Comparison of ENCODE assay signal across 17 mouse cellular contexts in genomic region chr17:87372189-87372588, GRCm38 (mm10). TPM values are rescaled to one million over a fixed set of nuclear protein-coding genes. Genes with fewer than 3 reads are reported as not detected.
DNase-seq lines count a peak whose midpoint lies in the region; ATAC-seq and TF ChIP-seq lines count a peak whose summit lies in the region.
"Had no signal": no experiment of that assay in that cellular context is flagged by ENCODE, and none has a peak within 500 bp of the region (broad histone marks: within the 10 kb centered on the region; RNA-seq: fewer than 3 reads in every experiment).

No protein-coding gene starts in this region.

- no peaks in the 10 kb centered on the region for H3K27me3 ChIP-seq in forebrain, embryonic 13.5 days
- no peaks in the 10 kb centered on the region for H3K27me3 ChIP-seq in forebrain, embryonic 12.5 days
- no peaks in the 10 kb centered on the region for H3K27me3 ChIP-seq in hindbrain, embryonic 16.5 days (replicated peaks; ENCODE audit: control insufficient read depth, insufficient read depth, low read length)
- H3K27me3 ChIP-seq in midbrain, postnatal 0 days (ENCODE audit: insufficient read depth, low read length), result no peaks in the 10 kb centered on the region

- H3K9me3 ChIP-seq in forebrain, embryonic 13.5 days (replicated peaks), result no peaks in the 10 kb centered on the region
- H3K9me3 ChIP-seq in forebrain, embryonic 12.5 days, result no peaks in the 10 kb centered on the region
- H3K9me3 ChIP-seq in hindbrain, embryonic 16.5 days (ENCODE audit: control insufficient read depth, low read length), result no peaks in the 10 kb centered on the region
- H3K9me3 ChIP-seq in midbrain, postnatal 0 days (ENCODE audit: low read length), result no peaks in the 10 kb centered on the region
- H3K9me3 ChIP-seq: limb, embryonic 12.5 days had no signal

- peak; percentile 54 for DNase-seq in left cerebral cortex, adult 11 months (ENCODE audit: low spot score)
- no peak for DNase-seq in left cerebral cortex, postnatal 4 days
- peak; percentile 67 for DNase-seq in midbrain, postnatal 0 days (ENCODE audit: low spot score)
- DNase-seq in thymus, postnatal 10 days (ENCODE audit: low spot score in 2 of 2), result no peak
- DNase-seq in c-Kit-positive CD71-positive TER-119-positive erythroid progenitor cells, embryonic 14.5 days (ENCODE audit: low spot score), result no peak
- DNase-seq: adrenal gland, adult 8-10 months; gastrocnemius, postnatal 10 days; lung, adult 18-20 months; retina, postnatal 1 day; thymus, postnatal 14 days had no signal

- H3K27ac ChIP-seq in forebrain, embryonic 13.5 days, result peak overlapping the region; percentile 58; the same call in 1 of the 2 replicates
- H3K27ac ChIP-seq in forebrain, embryonic 12.5 days, result no peak overlapping the region
- H3K27ac ChIP-seq in hindbrain, embryonic 16.5 days (ENCODE audit: low read depth, low read length), result peak overlapping the region; percentile 69
- H3K27ac ChIP-seq in midbrain, postnatal 0 days (ENCODE audit: low read depth, low read length), result peak overlapping the region; percentile 77
- H3K27ac ChIP-seq: limb, embryonic 12.5 days had no signal

- H3K4me1 ChIP-seq in forebrain, embryonic 13.5 days, result peaks cover 40% of the 10 kb centered on the region
- peaks cover 32% of the 10 kb centered on the region for H3K4me1 ChIP-seq in forebrain, embryonic 12.5 days
- peaks cover 26% of the 10 kb centered on the region for H3K4me1 ChIP-seq in hindbrain, embryonic 16.5 days (ENCODE audit: control insufficient read depth, insufficient read depth, low read depth, low read length)
- H3K4me1 ChIP-seq in midbrain, postnatal 0 days (ENCODE audit: insufficient read depth, low read length), result peaks cover 21% of the 10 kb centered on the region

- no peak overlapping the region for H3K4me2 ChIP-seq in forebrain, embryonic 13.5 days
- no peak overlapping the region for H3K4me2 ChIP-seq in forebrain, embryonic 12.5 days
- H3K4me2 ChIP-seq in hindbrain, embryonic 16.5 days (ENCODE audit: low read length), result no peak overlapping the region
- H3K4me2 ChIP-seq in midbrain, postnatal 0 days (ENCODE audit: low read depth, low read length, poor library complexity, severe bottlenecking), result no peak overlapping the region
- H3K4me2 ChIP-seq: heart, embryonic 11.5 days; limb, embryonic 12.5 days had no signal

- H3K9ac ChIP-seq in forebrain, embryonic 13.5 days, result no peak overlapping the region
- no peak overlapping the region for H3K9ac ChIP-seq in forebrain, embryonic 12.5 days
- H3K9ac ChIP-seq in hindbrain, embryonic 16.5 days (ENCODE audit: low read depth, low read length), result no peak overlapping the region
- H3K9ac ChIP-seq in midbrain, postnatal 0 days (replicated peaks; ENCODE audit: low read length, poor library complexity, severe bottlenecking), result no peak overlapping the region
- H3K9ac ChIP-seq: limb, embryonic 12.5 days had no signal

- H3K36me3 ChIP-seq in forebrain, embryonic 13.5 days (ENCODE audit: poor library complexity, severe bottlenecking), result no peaks in the 10 kb centered on the region
- H3K36me3 ChIP-seq in forebrain, embryonic 12.5 days (replicated peaks), result no peaks in the 10 kb centered on the region
- H3K36me3 ChIP-seq in hindbrain, embryonic 16.5 days (ENCODE audit: control insufficient read depth, insufficient read depth, low read length), result no peaks in the 10 kb centered on the region
- H3K36me3 ChIP-seq in midbrain, postnatal 0 days (ENCODE audit: insufficient read depth, low read length), result no peaks in the 10 kb centered on the region
- H3K36me3 ChIP-seq: limb, embryonic 12.5 days had no signal

- no peak overlapping the region for H3K4me3 ChIP-seq in forebrain, embryonic 13.5 days
- no peak overlapping the region for H3K4me3 ChIP-seq in forebrain, embryonic 12.5 days (replicated peaks)
- no peak overlapping the region for H3K4me3 ChIP-seq in hindbrain, embryonic 16.5 days (ENCODE audit: low read length)
- no peak overlapping the region for H3K4me3 ChIP-seq in midbrain, postnatal 0 days (ENCODE audit: low read depth, low read length)
- H3K4me3 ChIP-seq: limb, embryonic 12.5 days; myocyte had no signal

- intact Hi-C loops in left cerebral cortex, postnatal 4 days (cut with DNase I), result no loop called here

- no peak for TF ChIP-seq CTCF in midbrain, postnatal 0 days (IDR thresholded peaks at IDR 0.05)

- no peak for ATAC-seq in forebrain, embryonic 13.5 days
- no peak for ATAC-seq in forebrain, embryonic 12.5 days (ENCODE audit: low FRiP score)
- 0 out of 2 replicates have a peak, but pooled peaks have one; percentile 4 for ATAC-seq in hindbrain, embryonic 16.5 days
- no peak for ATAC-seq in midbrain, postnatal 0 days (ENCODE audit: low FRiP score)

- WGBS in forebrain, embryonic 13.5 days, result 57% methylated on average over 7 of the region's 7 CpGs
- 64% methylated on average over 7 of the region's 7 CpGs for WGBS in forebrain, embryonic 12.5 days
- 56% methylated on average over 7 of the region's 7 CpGs for WGBS in hindbrain, embryonic 16.5 days
- WGBS in midbrain, postnatal 0 days, result 30% methylated on average over 7 of the region's 7 CpGs

RNA-seq across cellular contexts. Expression of gene Stpg4, which starts 55.4 kb away (rescaled TPM):
- polyA plus RNA-seq in forebrain, embryonic 13.5 days (2015; fragmentation: Nextera tagmentation; extraction: Ambion mirVana), result not detected in 2 replicates
- not detected in 2 replicates for polyA plus RNA-seq in forebrain, embryonic 12.5 days (2016; fragmentation: Nextera tagmentation; extraction: Ambion mirVana)
- total RNA-seq in left cerebral cortex, postnatal 4 days (2021), result not detected
- 0.19 TPM in 1 of 2 replicates, not detected in the other for polyA plus RNA-seq in hindbrain, embryonic 16.5 days (2015; fragmentation: Nextera tagmentation; extraction: Ambion mirVana)
- not detected in 2 replicates for total RNA-seq in midbrain, postnatal 0 days (2014; rRNA removed)
- 0.27 and 0.28 TPM in 2 replicates for polyA plus RNA-seq in midbrain, postnatal 0 days (2015; fragmentation: Nextera tagmentation; extraction: Ambion mirVana)
- total RNA-seq: adrenal gland, adult 8-10 months; gastrocnemius, postnatal 10 days had no signal
- polyA plus RNA-seq: cortical plate, adult 2 months; heart, embryonic 11.5 days; limb, embryonic 12.5 days; myocyte had no signal

Comparison
In these comparisons a context has a peak if more than half of its experiments do, and no peak if none do; other contexts are left out.
1. DNase-seq: peak in left cerebral cortex, adult 11 months (single experiment) and midbrain, postnatal 0 days (single experiment); none in left cerebral cortex, postnatal 4 days (single experiment), thymus, postnatal 10 days (0 of 2) and c-Kit-positive CD71-positive TER-119-positive erythroid progenitor cells, embryonic 14.5 days (single experiment).